Mouse (Mus musculus) limb, embryonic 14.5 days (tissue): ENCODE measurements at regions not wholly inside any gene's neighbourhood (a gene's known extent, or its start where the extent isn't known, plus 50 kb on each side); places are given as distances from the start of the nearest gene placed in this dataset.

Experiments used
- ATAC-seq: fragments of 200-750 bp; cut with Nextera tagmentation; 2 replicates; pipeline ENCODE4 v1.8.0; 2017; ENCODE audit warnings: low read depth, moderate number of reproducible peaks, moderate TSS enrichment; ENCODE audit not compliant: low FRiP score
- DNase-seq: peaks from one replicate; pipeline ENCODE4 v3.0.0-alpha.2; 2015; ENCODE audit warnings: low spot score
- H3K27ac ChIP-seq: fragments of 300-500 bp; sonication (generic); replicated peaks from 2 replicates; pipeline ENCODE4 v1.5.1; 2014; ENCODE audit warnings: low read depth, mild to moderate bottlenecking, low read length, moderate library complexity, mixed read lengths
- H3K27me3 ChIP-seq: fragments of 300-500 bp; sonication (generic); 2 replicates; pipeline ENCODE4 v1.6.1; 2014; ENCODE audit warnings: low read length, mixed read lengths; ENCODE audit not compliant: control insufficient read depth, insufficient read depth
- H3K36me3 ChIP-seq: fragments of 300-500 bp; sonication (generic); 2 replicates; pipeline ENCODE4 v1.6.1; 2014; ENCODE audit warnings: mild to moderate bottlenecking, low read length, moderate library complexity, mixed read lengths; ENCODE audit not compliant: control insufficient read depth, insufficient read depth
- H3K4me1 ChIP-seq: fragments of 300-500 bp; sonication (generic); 2 replicates; pipeline ENCODE4 v1.6.1; 2014; ENCODE audit warnings: antibody characterized with exemption, low read length, mixed read lengths; ENCODE audit not compliant: control insufficient read depth, insufficient read depth
- H3K4me2 ChIP-seq: fragments of 300-500 bp; sonication (generic); replicated peaks from 2 replicates; pipeline ENCODE4 v1.6.1; 2014; ENCODE audit warnings: low read depth, mild to moderate bottlenecking, low read length, moderate library complexity; ENCODE audit not compliant: severe bottlenecking
- H3K4me3 ChIP-seq: fragments of 300-500 bp; sonication (generic); replicated peaks from 2 replicates; pipeline ENCODE4 v1.5.1; 2014; ENCODE audit warnings: low read length
- H3K9ac ChIP-seq: fragments of 300-500 bp; sonication (generic); 2 replicates; pipeline ENCODE4 v1.6.1; 2014; ENCODE audit warnings: mild to moderate bottlenecking, low read depth, low read length, moderate library complexity; ENCODE audit not compliant: severe bottlenecking
- H3K9me3 ChIP-seq: fragments of 300-500 bp; sonication (generic); 2 replicates; pipeline ENCODE4 v1.6.1; 2016; ENCODE audit warnings: low read length; ENCODE audit not compliant: control insufficient read depth
- POLR2A ChIP-seq: fragments of 200-500 bp; IDR thresholded peaks from 2 replicates; pipeline ENCODE4 v1.8.0; 2012; ENCODE audit warnings: inconsistent platforms, mild to moderate bottlenecking, moderate library complexity, borderline replicate concordance; ENCODE audit not compliant: insufficient read depth, insufficient read length; ENCODE audit errors: extremely low read depth
- WGBS: fragments of 180-500 bp; shearing (Covaris S2); extraction: QIAGEN DNeasy Blood & Tissue Kit; methylation state at CpG from one replicate; pipeline ENCODE4 v1.1.7; 2014; 5-methylcytosine and 5-hydroxymethylcytosine counted together

- Histone ChIP-seq H3K27me3 (no peaks in the 10 kb centered on the region), H3K27ac (no peak overlapping the region), H3K36me3 (no peaks in the 10 kb centered on the region), H3K4me2 (no peak overlapping the region), H3K9me3 (no peaks in the 10 kb centered on the region), H3K9ac (no peak overlapping the region), H3K4me3 (no peak overlapping the region), H3K4me1 (no peaks in the 10 kb centered on the region)
- no peak for ATAC-seq
- 45% methylated on average over 2 of the region's 2 CpGs for WGBS
- no peak for DNase-seq
- no peak for TF ChIP-seq POLR2A
These were observed 178.4 kb downstream of the Tmem182 start for GRCm38 (mm10) chr1:40983762-40984161.

GRCm38 (mm10) chr1:40993327-40993726 lies 187.9 kb downstream of the Tmem182 start:
- no peak overlapping the region for H3K4me3 ChIP-seq
- no peak overlapping the region for H3K4me2 ChIP-seq
- no peak overlapping the region for H3K9ac ChIP-seq
- ATAC-seq, result no peak
- H3K9me3 ChIP-seq, result no peaks in the 10 kb centered on the region
- no peaks in the 10 kb centered on the region for H3K36me3 ChIP-seq
- no peak overlapping the region for H3K27ac ChIP-seq
- no peaks in the 10 kb centered on the region for H3K27me3 ChIP-seq
- DNase-seq, result no peak
- H3K4me1 ChIP-seq, result no peaks in the 10 kb centered on the region
- WGBS, result 80% methylated on average over 4 of the region's 4 CpGs
- no peak for TF ChIP-seq POLR2A

GRCm38 (mm10) chr1:41001154-41001949 lies 196.0 kb downstream of the Tmem182 start:
- H3K9me3 ChIP-seq, result no peaks in the 10 kb centered on the region
- no peak overlapping the region for H3K9ac ChIP-seq
- TF ChIP-seq POLR2A, result no peak
- H3K4me2 ChIP-seq, result no peak overlapping the region
- 53% methylated on average over 13 of the region's 13 CpGs for WGBS
- ATAC-seq, result 0 out of 2 replicates have a peak, but pooled peaks have one; percentile 63
- peak; percentile 62 for DNase-seq
- no peak overlapping the region for H3K27ac ChIP-seq
- H3K36me3 ChIP-seq, result no peaks in the 10 kb centered on the region
- H3K4me1 ChIP-seq, result peaks cover 4% of the 10 kb centered on the region; the same call in 1 of the 2 replicates
- no peaks in the 10 kb centered on the region for H3K27me3 ChIP-seq
- H3K4me3 ChIP-seq, result no peak overlapping the region

GRCm38 (mm10) chr1:41002006-41002405 lies 196.6 kb downstream of the Tmem182 start:
- no peak overlapping the region for H3K4me3 ChIP-seq
- no peak overlapping the region for H3K27ac ChIP-seq
- H3K27me3 ChIP-seq, result no peaks in the 10 kb centered on the region
- H3K9ac ChIP-seq, result no peak overlapping the region
- H3K4me2 ChIP-seq, result no peak overlapping the region
- DNase-seq, result no peak
- 35% methylated on average over 9 of the region's 9 CpGs for WGBS
- H3K4me1 ChIP-seq, result peaks cover 8% of the 10 kb centered on the region; the same call in 1 of the 2 replicates
- no peak for ATAC-seq
- H3K9me3 ChIP-seq, result no peaks in the 10 kb centered on the region
- H3K36me3 ChIP-seq, result no peaks in the 10 kb centered on the region
- no peak for TF ChIP-seq POLR2A

- H3K27ac ChIP-seq, result no peak overlapping the region
- ATAC-seq, result no peak
- 90% methylated on average over 4 of the region's 4 CpGs for WGBS
These were observed 221.5 kb downstream of the Tmem182 start for GRCm38 (mm10) chr1:41026943-41027342.

More at GRCm38 (mm10) chr1:41026943-41027342, 221.5 kb downstream of the Tmem182 start:
- no peaks in the 10 kb centered on the region for H3K27me3 ChIP-seq
- no peak overlapping the region for H3K9ac ChIP-seq
- H3K4me2 ChIP-seq, result no peak overlapping the region
- no peaks in the 10 kb centered on the region for H3K36me3 ChIP-seq
- H3K4me3 ChIP-seq, result no peak overlapping the region
- H3K9me3 ChIP-seq, result no peaks in the 10 kb centered on the region
- no peaks in the 10 kb centered on the region for H3K4me1 ChIP-seq
- no peak for DNase-seq
- no peak for TF ChIP-seq POLR2A
